Mouse (Mus musculus): ENCODE results near the gene Krt35. TPM values are rescaled to one million over a fixed set of nuclear protein-coding genes. Genes with fewer than 3 reads are reported as not detected.

Gene Krt35
- polyA plus RNA-seq, 1 experiment from 2014 or later = not detected

DNA sequence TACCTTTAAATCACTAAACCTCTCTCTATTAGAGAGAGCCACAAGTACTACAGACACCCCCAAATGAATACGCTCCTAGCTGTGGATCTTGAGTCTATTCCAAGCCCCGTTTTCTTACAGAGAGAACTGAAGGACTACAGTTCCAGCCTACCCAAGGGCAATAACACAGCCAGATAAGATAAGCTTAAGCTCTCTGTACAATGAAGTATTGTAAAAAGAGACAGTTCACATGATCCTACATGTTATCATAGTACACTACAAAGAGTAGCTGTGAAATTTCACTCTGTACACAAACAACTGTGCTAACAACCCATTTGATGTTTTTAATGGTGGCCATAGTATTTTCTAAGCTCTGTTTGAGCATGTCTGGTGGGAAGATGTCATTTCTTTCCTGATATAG is 48.8 kb downstream of the Krt35 start:
- Histone ChIP-seq H3K9me3 (replicated peaks; ENCODE audit: control insufficient read depth, low read length) (no peaks in the 10 kb centered on the region), H3K27ac (ENCODE audit: low read length) (no peak overlapping the region), H3K4me1 (ENCODE audit: control insufficient read depth, insufficient read depth, low read length) (peaks cover 3% of the 10 kb centered on the region; the same call in 1 of the 2 replicates), H3K27me3 (ENCODE audit: control insufficient read depth, insufficient read depth, low read length) (no peaks in the 10 kb centered on the region), H3K4me2 (ENCODE audit: low read depth, low read length) (no peak overlapping the region), H3K36me3 (ENCODE audit: control insufficient read depth, insufficient read depth) (no peaks in the 10 kb centered on the region), H3K9ac (ENCODE audit: low read length) (no peak overlapping the region), H3K4me3 (ENCODE audit: low read length) (no peak overlapping the region)
- WGBS = 43% methylated on average over 2 of the region's 2 CpGs
- ATAC-seq (replicated peaks; ENCODE audit: extremely low read depth, insufficient read depth, low FRiP score) = no peak

DNA sequence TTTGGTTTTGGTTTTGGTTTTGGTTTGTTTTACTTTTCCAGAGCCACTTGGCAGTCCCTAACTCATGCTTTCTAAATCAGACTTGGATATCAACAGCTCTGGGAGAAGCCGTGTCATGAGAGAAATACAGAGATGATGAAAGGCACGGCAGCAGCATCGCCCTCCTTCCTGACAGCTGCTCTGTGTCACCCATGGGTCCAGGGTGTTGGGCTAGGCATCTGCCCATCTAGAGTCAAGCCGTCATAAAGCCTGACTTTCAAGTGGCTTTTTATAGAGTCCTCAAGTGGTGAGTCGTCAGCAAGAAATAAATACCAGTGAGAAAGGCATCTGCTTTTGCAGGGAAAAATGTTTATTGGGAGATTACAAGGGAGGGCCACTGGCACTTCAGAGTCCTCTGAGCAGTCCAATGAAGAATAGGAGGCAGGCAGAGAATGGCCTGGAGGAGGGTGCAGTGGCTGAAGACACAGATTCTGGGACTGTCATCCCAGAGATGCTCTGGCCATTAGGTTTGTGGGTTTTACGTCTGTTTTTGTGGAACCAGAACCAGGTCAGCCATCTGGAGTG is 49.7 kb downstream of the Krt35 start:
- Histone ChIP-seq H3K9ac (ENCODE audit: low read length) (no peak overlapping the region), H3K27ac (ENCODE audit: low read length) (no peak overlapping the region), H3K4me1 (ENCODE audit: control insufficient read depth, insufficient read depth, low read length) (peaks cover 3% of the 10 kb centered on the region; the same call in 1 of the 2 replicates), H3K27me3 (ENCODE audit: control insufficient read depth, insufficient read depth, low read length) (no peaks in the 10 kb centered on the region), H3K9me3 (replicated peaks; ENCODE audit: control insufficient read depth, low read length) (no peaks in the 10 kb centered on the region), H3K4me2 (ENCODE audit: low read depth, low read length) (peak overlapping the region; percentile 8; the same call in 1 of the 2 replicates), H3K4me3 (ENCODE audit: low read length) (no peak overlapping the region), H3K36me3 (ENCODE audit: control insufficient read depth, insufficient read depth) (no peaks in the 10 kb centered on the region)
- no peak for ATAC-seq (replicated peaks; ENCODE audit: extremely low read depth, insufficient read depth, low FRiP score)
- 36% methylated on average over 6 of the region's 6 CpGs for WGBS

Other genes starting within 250 kb of the Krt35 start
- not detected in 2 replicates for gene Krtap4-16, start 244.6 kb downstream of the Krt35 start, polyA plus RNA-seq (2015; fragmentation: Nextera tagmentation; extraction: Ambion mirVana)
- not detected in 2 replicates for gene Gm11568, start 238.3 kb downstream of the Krt35 start, polyA plus RNA-seq (2015; fragmentation: Nextera tagmentation; extraction: Ambion mirVana)
- not detected in 2 replicates for gene Gm11559, start 231.8 kb downstream of the Krt35 start, polyA plus RNA-seq (2015; fragmentation: Nextera tagmentation; extraction: Ambion mirVana)
- not detected in 2 replicates for gene Krtap9-1, start 222.9 kb downstream of the Krt35 start, polyA plus RNA-seq (2015; fragmentation: Nextera tagmentation; extraction: Ambion mirVana)
- not detected in 2 replicates for gene Gm11567, start 217.1 kb downstream of the Krt35 start, polyA plus RNA-seq (2015; fragmentation: Nextera tagmentation; extraction: Ambion mirVana)
- gene Krtap31-1, start 188.3 kb downstream of the Krt35 start, polyA plus RNA-seq (2015; fragmentation: Nextera tagmentation; extraction: Ambion mirVana) = not detected in 2 replicates
- not detected in 2 replicates for gene Gm11565, start 181.5 kb downstream of the Krt35 start, polyA plus RNA-seq (2015; fragmentation: Nextera tagmentation; extraction: Ambion mirVana)
- not detected in 2 replicates for gene Krtap31-2, start 159.9 kb downstream of the Krt35 start, polyA plus RNA-seq (2015; fragmentation: Nextera tagmentation; extraction: Ambion mirVana)
- not detected in 2 replicates for gene Krtap9-5, start 147.8 kb downstream of the Krt35 start, polyA plus RNA-seq (2015; fragmentation: Nextera tagmentation; extraction: Ambion mirVana)
- gene Krtap29-1, start 117.2 kb downstream of the Krt35 start, polyA plus RNA-seq (2015; fragmentation: Nextera tagmentation; extraction: Ambion mirVana) = not detected in 2 replicates
- gene Krtap16-1, start 109.6 kb downstream of the Krt35 start, polyA plus RNA-seq (2015; fragmentation: Nextera tagmentation; extraction: Ambion mirVana) = not detected in 2 replicates
- gene Krtap17-1, start 102.2 kb downstream of the Krt35 start, polyA plus RNA-seq (2015; fragmentation: Nextera tagmentation; extraction: Ambion mirVana) = 0.27 TPM in 1 of 2 replicates, not detected in the other
- not detected in 2 replicates for gene Krt33a, start 80.0 kb downstream of the Krt35 start, polyA plus RNA-seq (2015; fragmentation: Nextera tagmentation; extraction: Ambion mirVana)
- gene Krt33b, start 66.4 kb downstream of the Krt35 start, polyA plus RNA-seq (2015; fragmentation: Nextera tagmentation; extraction: Ambion mirVana) = not detected in 2 replicates
- not detected in 2 replicates for gene Krt34, start 54.7 kb downstream of the Krt35 start, polyA plus RNA-seq (2015; fragmentation: Nextera tagmentation; extraction: Ambion mirVana)
- 0.12 TPM in 1 of 2 replicates, not detected in the other for gene Krt31, start 45.7 kb downstream of the Krt35 start, polyA plus RNA-seq (2015; fragmentation: Nextera tagmentation; extraction: Ambion mirVana)
- gene Krt32, start 8.0 kb downstream of the Krt35 start, polyA plus RNA-seq (2015; fragmentation: Nextera tagmentation; extraction: Ambion mirVana) = not detected in 2 replicates
- gene Krt36, start 9.4 kb upstream of the Krt35 start, polyA plus RNA-seq (2015; fragmentation: Nextera tagmentation; extraction: Ambion mirVana) = not detected in 2 replicates
- gene Krt13, start 25.3 kb upstream of the Krt35 start, polyA plus RNA-seq (2015; fragmentation: Nextera tagmentation; extraction: Ambion mirVana) = 0.58 and 1.7 TPM in 2 replicates
- gene Krt15, start 39.7 kb upstream of the Krt35 start, polyA plus RNA-seq (2015; fragmentation: Nextera tagmentation; extraction: Ambion mirVana) = 12.4 and 18.4 TPM in 2 replicates
- 64.1 and 79.3 TPM in 2 replicates for gene Krt19, start 52.4 kb upstream of the Krt35 start, polyA plus RNA-seq (2015; fragmentation: Nextera tagmentation; extraction: Ambion mirVana)
- gene Krt9, start 97.0 kb upstream of the Krt35 start, polyA plus RNA-seq (2015; fragmentation: Nextera tagmentation; extraction: Ambion mirVana) = not detected in 2 replicates
- 5.0 and 7.8 TPM in 2 replicates for gene Krt14, start 111.3 kb upstream of the Krt35 start, polyA plus RNA-seq (2015; fragmentation: Nextera tagmentation; extraction: Ambion mirVana)
- 0.24 and 0.49 TPM in 2 replicates for gene Krt16, start 152.7 kb upstream of the Krt35 start, polyA plus RNA-seq (2015; fragmentation: Nextera tagmentation; extraction: Ambion mirVana)
- gene Krt17, start 164.8 kb upstream of the Krt35 start, polyA plus RNA-seq (2015; fragmentation: Nextera tagmentation; extraction: Ambion mirVana) = 26.6 and 58.5 TPM in 2 replicates
- not detected in 2 replicates for gene Krt42, start 173.6 kb upstream of the Krt35 start, polyA plus RNA-seq (2015; fragmentation: Nextera tagmentation; extraction: Ambion mirVana)
- gene Eif1, start 223.6 kb upstream of the Krt35 start, polyA plus RNA-seq (2015; fragmentation: Nextera tagmentation; extraction: Ambion mirVana) = 1,600 and 1,609 TPM in 2 replicates
- not detected in 2 replicates for gene Gast, start 238.2 kb upstream of the Krt35 start, polyA plus RNA-seq (2015; fragmentation: Nextera tagmentation; extraction: Ambion mirVana)